Mouse (Mus musculus) forebrain, embryonic 10.5 days (tissue): ENCODE data around the gene Nlrc4. TPM values are rescaled to one million over a fixed set of nuclear protein-coding genes. Genes with fewer than 3 reads are reported as not detected.

ENCODE experiments used
- DNase-seq: peaks from one replicate; pipeline ENCODE4 v3.0.0-alpha.2; 2017; ENCODE audit warnings: low spot score; ENCODE audit errors: extremely low spot score
- H3K27ac ChIP-seq: fragments of 300-500 bp; sonication (generic); 2 replicates; pipeline ENCODE4 v1.5.1; 2016; ENCODE audit warnings: mild to moderate bottlenecking
- H3K27me3 ChIP-seq: fragments of 300-500 bp; sonication (generic); 2 replicates; pipeline ENCODE4 v1.6.1; 2016; ENCODE audit warnings: mild to moderate bottlenecking; ENCODE audit not compliant: poor library complexity, severe bottlenecking
- H3K36me3 ChIP-seq: fragments of 300-500 bp; sonication (generic); replicated peaks from 2 replicates; pipeline ENCODE4 v1.6.1; 2016; ENCODE audit warnings: mild to moderate bottlenecking, moderate library complexity
- H3K4me1 ChIP-seq: fragments of 300-500 bp; sonication (generic); 2 replicates; pipeline ENCODE4 v1.6.1; 2016
- H3K4me3 ChIP-seq: fragments of 300-500 bp; sonication (generic); 2 replicates; pipeline ENCODE4 v1.5.1; 2016; ENCODE audit warnings: mild to moderate bottlenecking, moderate library complexity
- H3K9me3 ChIP-seq: fragments of 300-500 bp; sonication (generic); 2 replicates; pipeline ENCODE4 v1.6.1; 2016; ENCODE audit warnings: mild to moderate bottlenecking, moderate library complexity
- WGBS: fragments of 180-500 bp; shearing (Covaris S2); methylation state at CpG from one replicate; pipeline ENCODE4 v1.1.7; 2016; 5-methylcytosine and 5-hydroxymethylcytosine counted together
- polyA plus RNA-seq: library from polyadenylated mRNA; unstranded; fragments of >200 nt; fragmentation: Nextera tagmentation; extraction: Ambion mirVana; gene quantifications from 2 replicates; pipeline ENCODE4 v1.2.1, GENCODE M21; 2016

Gene Nlrc4
- polyA plus RNA-seq, 1 experiment from 2014 or later: 0.12 TPM

- DNase-seq: no peak
- 94% methylated on average over 1 of the region's 1 CpGs for WGBS
- no peaks in the 10 kb centered on the region for H3K4me1 ChIP-seq
- no peak overlapping the region for H3K27ac ChIP-seq
- H3K27me3 ChIP-seq: no peaks in the 10 kb centered on the region
- H3K36me3 ChIP-seq: peaks cover 89% of the 10 kb centered on the region
- no peaks in the 10 kb centered on the region for H3K9me3 ChIP-seq
- no peak overlapping the region for H3K4me3 ChIP-seq
Measured at GRCm38 (mm10) chr17:74376916-74377315, 82.0 kb downstream of the Nlrc4 start.

Other genes starting within 250 kb of the Nlrc4 start
- 89.7 and 95.9 TPM in 2 replicates for gene Memo1, start 163.6 kb downstream of the Nlrc4 start, polyA plus RNA-seq
- 303 TPM in 2 replicates for gene Dpy30, start 135.2 kb downstream of the Nlrc4 start, polyA plus RNA-seq
- gene Spast, start 120.2 kb downstream of the Nlrc4 start, polyA plus RNA-seq: 12.6 and 12.7 TPM in 2 replicates
- gene Slc30a6, start 63.5 kb downstream of the Nlrc4 start, polyA plus RNA-seq: 33.8 and 35.4 TPM in 2 replicates
- gene Yipf4, start 30.4 kb upstream of the Nlrc4 start, polyA plus RNA-seq: 27.0 and 28.6 TPM in 2 replicates
- 85.0 and 86.5 TPM in 2 replicates for gene Birc6, start 69.2 kb upstream of the Nlrc4 start, polyA plus RNA-seq